22 mouse cellular contexts compared by ENCODE assay signal in the genomic region with DNA sequence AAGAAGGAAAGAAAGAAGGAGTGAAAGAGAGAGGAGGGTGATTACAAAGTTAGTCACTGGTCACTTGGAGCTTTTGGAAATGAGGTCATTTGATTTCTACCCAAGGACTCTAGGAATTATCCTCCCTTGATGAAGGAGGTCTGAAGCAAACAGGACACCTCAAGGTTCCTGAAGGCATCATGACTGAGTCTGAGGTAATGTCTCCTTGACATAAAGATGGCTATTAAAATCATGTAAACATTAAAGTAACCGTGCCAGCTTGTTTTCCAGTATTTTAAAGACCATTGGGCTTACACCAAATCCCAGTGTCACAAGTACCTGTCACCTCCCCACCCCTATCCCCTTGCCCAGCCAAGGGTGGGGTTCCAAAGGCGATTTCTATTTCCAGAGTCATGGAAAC. TPM values are rescaled to one million over a fixed set of nuclear protein-coding genes. Genes with fewer than 3 reads are reported as not detected.
DNase-seq lines count a peak whose midpoint lies in the region; ATAC-seq and TF ChIP-seq lines count a peak whose summit lies in the region.
"Had no signal": no experiment of that assay in that cellular context is flagged by ENCODE, and none has a peak within 500 bp of the region (broad histone marks: within the 10 kb centered on the region; RNA-seq: fewer than 3 reads in every experiment).

No protein-coding gene starts in this region.

- H3K9ac ChIP-seq in hindbrain, embryonic 14.5 days, result no peak overlapping the region
- H3K9ac ChIP-seq in midbrain, postnatal 0 days (replicated peaks; ENCODE audit: low read length, poor library complexity, severe bottlenecking), result no peak overlapping the region

- H3K4me2 ChIP-seq in hindbrain, embryonic 14.5 days (replicated peaks), result no peak overlapping the region
- H3K4me2 ChIP-seq in midbrain, postnatal 0 days (ENCODE audit: low read depth, low read length, poor library complexity, severe bottlenecking), result no peak overlapping the region

- H3K27me3 ChIP-seq in hindbrain, embryonic 10.5 days (ENCODE audit: insufficient read depth, poor library complexity, severe bottlenecking), result no peaks in the 10 kb centered on the region
- no peaks in the 10 kb centered on the region for H3K27me3 ChIP-seq in hindbrain, embryonic 14.5 days (ENCODE audit: control insufficient read depth, insufficient read depth, low read length)
- H3K27me3 ChIP-seq in midbrain, embryonic 10.5 days (ENCODE audit: low read depth, poor library complexity, severe bottlenecking), result no peaks in the 10 kb centered on the region
- H3K27me3 ChIP-seq in midbrain, postnatal 0 days (ENCODE audit: insufficient read depth, low read length), result no peaks in the 10 kb centered on the region
- H3K27me3 ChIP-seq: CH12.LX, Patski had no signal

- no peaks in the 10 kb centered on the region for H3K36me3 ChIP-seq in hindbrain, embryonic 10.5 days
- H3K36me3 ChIP-seq in hindbrain, embryonic 14.5 days (replicated peaks; ENCODE audit: control insufficient read depth, insufficient read depth), result no peaks in the 10 kb centered on the region
- H3K36me3 ChIP-seq in midbrain, embryonic 10.5 days, result no peaks in the 10 kb centered on the region
- no peaks in the 10 kb centered on the region for H3K36me3 ChIP-seq in midbrain, postnatal 0 days (ENCODE audit: insufficient read depth, low read length)
- H3K36me3 ChIP-seq: G1E had no signal

- WGBS in hindbrain, embryonic 10.5 days, result 94% methylated on average over 2 of the region's 2 CpGs
- 97% methylated on average over 2 of the region's 2 CpGs for WGBS in hindbrain, embryonic 14.5 days
- WGBS in midbrain, embryonic 10.5 days, result 92% methylated on average over 2 of the region's 2 CpGs
- 92% methylated on average over 2 of the region's 2 CpGs for WGBS in midbrain, postnatal 0 days

- no peak for TF ChIP-seq CTCF in layer of hippocampus, adult 2 months (conservative IDR thresholded peaks at IDR 0.05)
- TF ChIP-seq CTCF in midbrain, postnatal 0 days (IDR thresholded peaks at IDR 0.05), result no peak

- no peak for ATAC-seq in hindbrain, embryonic 14.5 days (ENCODE audit: low FRiP score)
- no peak for ATAC-seq in midbrain, postnatal 0 days (ENCODE audit: low FRiP score)
- ATAC-seq: activated CD4-positive, CD25-positive, alpha-beta regulatory T cell, adult 4 months; CD4-positive, CD25-positive, alpha-beta regulatory T cell, adult 4 months; Patski had no signal

- peak; percentile 65 for DNase-seq in heart, adult 11 months
- no peak for DNase-seq in heart, adult 18-20 months
- DNase-seq in hindbrain, embryonic 10.5 days (ENCODE audit: low spot score), result no peak
- no peak for DNase-seq in hindbrain, embryonic 14.5 days (ENCODE audit: low spot score)
- DNase-seq in layer of hippocampus, adult 2 months (ENCODE audit: low spot score in 2 of 2), result no peak
- DNase-seq in layer of hippocampus, adult 9-11 months, result no peak
- DNase-seq in midbrain, embryonic 10.5 days (ENCODE audit: low spot score), result no peak
- no peak for DNase-seq in midbrain, postnatal 0 days (ENCODE audit: low spot score)
- DNase-seq: adrenal gland, adult 2 months; adrenal gland, adult 8-10 months; adrenal gland, postnatal 10 days; adrenal gland, postnatal 14 days; adrenal gland, postnatal 25 days; adrenal gland, postnatal 36 days; B cell, adult 2 months; cerebellum, adult 11 months; cerebellum, adult 11-12 months had no signal

- no peaks in the 10 kb centered on the region for H3K9me3 ChIP-seq in hindbrain, embryonic 10.5 days
- no peaks in the 10 kb centered on the region for H3K9me3 ChIP-seq in hindbrain, embryonic 14.5 days (ENCODE audit: control insufficient read depth, low read length)
- no peaks in the 10 kb centered on the region for H3K9me3 ChIP-seq in midbrain, embryonic 10.5 days (replicated peaks)
- H3K9me3 ChIP-seq in midbrain, postnatal 0 days (ENCODE audit: low read length), result no peaks in the 10 kb centered on the region
- H3K9me3 ChIP-seq: G1E had no signal

- H3K4me1 ChIP-seq in hindbrain, embryonic 10.5 days (replicated peaks), result peaks cover 46% of the 10 kb centered on the region
- H3K4me1 ChIP-seq in hindbrain, embryonic 14.5 days (replicated peaks; ENCODE audit: control insufficient read depth, insufficient read depth, low read length), result peaks cover 19% of the 10 kb centered on the region
- H3K4me1 ChIP-seq in midbrain, embryonic 10.5 days, result peaks cover 50% of the 10 kb centered on the region
- H3K4me1 ChIP-seq in midbrain, postnatal 0 days (ENCODE audit: insufficient read depth, low read length), result peaks cover 6% of the 10 kb centered on the region; the same call in 1 of the 2 replicates

- H3K27ac ChIP-seq in hindbrain, embryonic 10.5 days, result peak overlapping the region; percentile 90; the same call in 1 of the 2 replicates
- H3K27ac ChIP-seq in hindbrain, embryonic 14.5 days, result no peak overlapping the region
- 0 out of 2 replicates have a peak overlapping the region, but pooled peaks have one; percentile 28 for H3K27ac ChIP-seq in layer of hippocampus, adult 2 months
- peak overlapping the region; percentile 84 for H3K27ac ChIP-seq in midbrain, embryonic 10.5 days (replicated peaks)
- H3K27ac ChIP-seq in midbrain, postnatal 0 days (ENCODE audit: low read depth, low read length), result no peak overlapping the region

- H3K4me3 ChIP-seq in hindbrain, embryonic 10.5 days, result no peak overlapping the region
- H3K4me3 ChIP-seq in hindbrain, embryonic 14.5 days (replicated peaks; ENCODE audit: low read length), result no peak overlapping the region
- H3K4me3 ChIP-seq in layer of hippocampus, adult 2 months, result no peak overlapping the region
- H3K4me3 ChIP-seq in midbrain, embryonic 10.5 days, result no peak overlapping the region
- H3K4me3 ChIP-seq in midbrain, postnatal 0 days (ENCODE audit: low read depth, low read length), result no peak overlapping the region

RNA-seq across cellular contexts. Expression of a gene that starts 20.1 kb away (rescaled TPM):
- 10 to 100 TPM; 11.7 to 13.9 TPM for total RNA-seq in heart, adult 18-20 months (2021)
- 7.9 and 8.3 TPM in 2 replicates for polyA plus RNA-seq in hindbrain, embryonic 10.5 days (2016; fragmentation: Nextera tagmentation; extraction: Ambion mirVana)
- 7.6 and 9.9 TPM in 2 replicates for polyA plus RNA-seq in hindbrain, embryonic 14.5 days (2014; fragmentation: Nextera tagmentation; extraction: Ambion mirVana)
- total RNA-seq in layer of hippocampus, adult 2 months (2021), result 1 to 10 TPM; 4.3 to 5.1 TPM
- polyA plus RNA-seq in midbrain, embryonic 10.5 days (2016; fragmentation: Nextera tagmentation; extraction: Ambion mirVana), result 6.4 and 7.3 TPM in 2 replicates
- total RNA-seq in midbrain, postnatal 0 days (2014; rRNA removed), result 9.4 and 10.1 TPM in 2 replicates
- polyA plus RNA-seq in midbrain, postnatal 0 days (2015; fragmentation: Nextera tagmentation; extraction: Ambion mirVana), result 8.6 and 9.0 TPM in 2 replicates
- polyA plus RNA-seq: G1E, Patski had no signal

RNA-seq across cellular contexts. Expression of a gene that starts 25.9 kb away (rescaled TPM):
- total RNA-seq in heart, adult 18-20 months (2021), result 10 to 100 TPM; 19.8 to 23.9 TPM
- 11.2 and 18.5 TPM in 2 replicates for polyA plus RNA-seq in hindbrain, embryonic 10.5 days (2016; fragmentation: Nextera tagmentation; extraction: Ambion mirVana)
- 42.1 and 45.5 TPM in 2 replicates for polyA plus RNA-seq in hindbrain, embryonic 14.5 days (2014; fragmentation: Nextera tagmentation; extraction: Ambion mirVana)
- 10 to 100 TPM; 91.1 to 93.7 TPM for total RNA-seq in layer of hippocampus, adult 2 months (2021)
- 8.8 and 16.5 TPM in 2 replicates for polyA plus RNA-seq in midbrain, embryonic 10.5 days (2016; fragmentation: Nextera tagmentation; extraction: Ambion mirVana)
- 41.2 and 60.5 TPM in 2 replicates for total RNA-seq in midbrain, postnatal 0 days (2014; rRNA removed)
- 34.8 and 36.3 TPM in 2 replicates for polyA plus RNA-seq in midbrain, postnatal 0 days (2015; fragmentation: Nextera tagmentation; extraction: Ambion mirVana)
- polyA plus RNA-seq: CD4-positive, CD25-positive, alpha-beta regulatory T cell, adult 4 months had no signal

Comparison
In these comparisons a context has a peak if more than half of its experiments do, and no peak if none do; other contexts are left out.
1. H3K27ac ChIP-seq: peak in hindbrain, embryonic 10.5 days (single experiment), layer of hippocampus, adult 2 months (single experiment) and midbrain, embryonic 10.5 days (single experiment); none in hindbrain, embryonic 14.5 days (single experiment) and midbrain, postnatal 0 days (single experiment).